Mouse (Mus musculus) limb, embryonic 13.5 days (tissue): ENCODE data around the gene Wdr13. TPM values are rescaled to one million over a fixed set of nuclear protein-coding genes. Genes with fewer than 3 reads are reported as not detected.

Experiments used
- ATAC-seq: fragments of 200-750 bp; cut with Nextera tagmentation; 2 replicates; pipeline ENCODE4 v1.8.0; 2017; ENCODE audit warnings: low read depth, moderate number of reproducible peaks, moderate TSS enrichment; ENCODE audit not compliant: low FRiP score
- H3K27ac ChIP-seq: fragments of 300-500 bp; sonication (generic); 2 replicates; pipeline ENCODE4 v1.5.1; 2015; ENCODE audit warnings: inconsistent platforms, mild to moderate bottlenecking, moderate library complexity
- H3K27me3 ChIP-seq: fragments of 300-500 bp; sonication (generic); 2 replicates; pipeline ENCODE4 v1.6.1; 2015; ENCODE audit warnings: mild to moderate bottlenecking, inconsistent platforms
- H3K36me3 ChIP-seq: fragments of 300-500 bp; sonication (generic); 2 replicates; pipeline ENCODE4 v1.6.1; 2015; ENCODE audit warnings: inconsistent platforms, mild to moderate bottlenecking, moderate library complexity
- H3K4me1 ChIP-seq: fragments of 300-500 bp; sonication (generic); 2 replicates; pipeline ENCODE4 v1.6.1; 2015; ENCODE audit warnings: inconsistent platforms
- H3K4me2 ChIP-seq: fragments of 300-500 bp; sonication (generic); replicated peaks from 2 replicates; pipeline ENCODE4 v1.6.1; 2015; ENCODE audit warnings: inconsistent platforms, mild to moderate bottlenecking, moderate library complexity
- H3K4me3 ChIP-seq: fragments of 300-500 bp; sonication (generic); 2 replicates; pipeline ENCODE4 v1.5.1; 2015; ENCODE audit warnings: moderate library complexity, mild to moderate bottlenecking, inconsistent platforms
- H3K9ac ChIP-seq: fragments of 300-500 bp; sonication (generic); 2 replicates; pipeline ENCODE4 v1.6.1; 2015; ENCODE audit warnings: mild to moderate bottlenecking, inconsistent platforms
- H3K9me3 ChIP-seq: fragments of 300-500 bp; sonication (generic); 2 replicates; pipeline ENCODE4 v1.6.1; 2016; ENCODE audit warnings: inconsistent platforms
- WGBS: fragments of 180-500 bp; shearing (Covaris S2); methylation state at CpG from one replicate; pipeline ENCODE4 v1.1.7; 2015; 5-methylcytosine and 5-hydroxymethylcytosine counted together
- polyA plus RNA-seq: library from polyadenylated mRNA; unstranded; fragments of >200 nt; fragmentation: Nextera tagmentation; extraction: Ambion mirVana; gene quantifications from 2 replicates; pipeline ENCODE4 v1.2.1, GENCODE M21; 2015

The Wdr13 gene
- polyA plus RNA-seq, 1 experiment from 2014 or later = 20.1 TPM

DNA sequence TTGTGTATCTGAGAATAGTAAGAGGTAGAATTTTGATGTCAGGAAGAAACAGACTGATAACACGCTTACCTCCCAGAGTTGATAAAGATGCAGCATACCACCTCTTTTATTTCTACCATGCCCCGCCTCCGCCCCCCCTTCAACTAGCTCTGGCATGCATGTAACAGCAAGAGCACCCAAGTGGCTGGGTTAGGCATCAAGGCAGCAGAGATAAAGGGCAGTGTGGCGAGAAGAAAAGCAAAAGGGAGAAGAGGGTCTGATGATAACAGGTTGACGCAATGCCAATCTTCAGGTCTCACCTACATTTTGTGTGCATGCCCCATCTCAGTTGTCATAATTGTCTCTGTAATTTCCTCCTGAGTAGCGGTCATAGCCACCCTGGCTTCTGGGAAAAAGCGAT is 10.3 kb upstream of the Wdr13 start:
- H3K9ac ChIP-seq = no peak overlapping the region
- 85% methylated on average over 7 of the region's 7 CpGs for WGBS
- H3K27ac ChIP-seq = no peak overlapping the region
- no peak for ATAC-seq
- 0 out of 2 replicates have a peak overlapping the region, but pooled peaks have one; percentile 11 for H3K4me2 ChIP-seq
- H3K4me1 ChIP-seq = peaks cover 13% of the 10 kb centered on the region
- H3K9me3 ChIP-seq = no peaks in the 10 kb centered on the region
- no peak overlapping the region for H3K4me3 ChIP-seq
- H3K36me3 ChIP-seq = peaks cover 32% of the 10 kb centered on the region
- no peaks in the 10 kb centered on the region for H3K27me3 ChIP-seq

DNA sequence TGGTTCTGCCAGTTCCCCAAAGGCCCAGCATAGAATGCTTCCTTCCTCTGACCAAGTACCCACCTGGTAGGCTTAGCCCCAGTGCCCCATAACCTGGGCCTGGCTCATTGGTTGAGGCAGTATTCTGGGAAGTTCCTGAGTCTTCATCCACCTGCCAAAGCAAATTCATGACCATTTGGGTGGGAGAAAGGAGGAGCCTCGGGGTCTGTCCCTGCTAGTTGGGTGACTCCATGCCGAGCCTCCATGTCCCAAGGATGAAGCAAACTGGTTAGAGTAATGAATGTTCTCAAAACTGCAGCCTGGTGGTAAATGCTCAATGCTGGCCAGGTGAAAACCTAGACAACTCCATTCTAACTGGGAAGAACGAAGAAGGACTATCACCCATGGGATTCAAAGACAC is 8.4 kb upstream of the Wdr13 start:
- Histone ChIP-seq H3K9ac (no peak overlapping the region), H3K36me3 (peaks cover 32% of the 10 kb centered on the region), H3K4me3 (no peak overlapping the region), H3K27me3 (no peaks in the 10 kb centered on the region), H3K27ac (no peak overlapping the region), H3K9me3 (no peaks in the 10 kb centered on the region), H3K4me2 (no peak overlapping the region), H3K4me1 (peaks cover 13% of the 10 kb centered on the region)
- 73% methylated on average over 3 of the region's 3 CpGs for WGBS
- ATAC-seq = no peak

DNA sequence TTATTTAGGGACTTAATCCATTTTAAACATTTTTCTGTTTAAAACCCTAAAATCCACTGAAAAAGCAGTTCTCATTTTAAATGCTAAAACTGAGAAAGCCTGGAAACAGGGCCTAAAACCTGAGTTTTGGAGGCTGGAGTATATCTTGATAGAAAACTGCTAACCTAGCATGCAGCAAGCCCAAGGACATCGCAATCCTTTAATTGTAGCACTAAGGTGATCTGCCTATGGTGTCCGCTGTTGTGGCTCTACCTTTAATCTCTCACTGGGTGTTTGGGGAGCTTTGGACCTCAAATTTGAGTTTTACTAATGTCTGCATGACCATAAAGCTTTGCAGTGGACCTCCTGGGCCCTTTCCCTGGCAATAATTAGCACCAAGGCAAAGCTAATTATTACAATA is 7.8 kb upstream of the Wdr13 start:
- Histone ChIP-seq H3K27ac (no peak overlapping the region), H3K36me3 (peaks cover 32% of the 10 kb centered on the region), H3K4me3 (no peak overlapping the region), H3K4me1 (peaks cover 13% of the 10 kb centered on the region), H3K9me3 (no peaks in the 10 kb centered on the region), H3K4me2 (no peak overlapping the region), H3K9ac (no peak overlapping the region), H3K27me3 (no peaks in the 10 kb centered on the region)
- no peak for ATAC-seq
- WGBS = 86% methylated on average over 2 of the region's 2 CpGs

DNA sequence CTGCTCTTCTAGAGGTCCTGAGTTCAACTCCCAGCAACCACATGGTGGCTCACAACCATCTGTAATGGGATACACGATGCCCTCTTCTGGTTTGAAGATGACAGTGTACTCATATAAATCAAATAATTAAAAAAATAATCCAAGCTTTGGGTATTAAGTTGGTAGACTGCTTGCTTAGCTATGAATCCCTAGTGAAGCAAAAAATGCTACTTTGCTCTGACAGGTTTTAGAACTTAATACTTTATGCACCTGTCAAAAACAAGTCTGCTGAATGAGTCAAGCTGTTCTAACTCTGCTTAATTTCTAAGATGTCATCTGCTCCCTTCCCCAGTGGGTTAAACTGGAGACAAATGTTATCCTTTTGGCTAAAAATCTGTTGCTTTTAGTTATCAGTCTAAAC is 6.8 kb upstream of the Wdr13 start:
- no peak for ATAC-seq
- H3K4me1 ChIP-seq = peaks cover 13% of the 10 kb centered on the region
- WGBS = 58% methylated on average over 1 of the region's 1 CpGs

DNA sequence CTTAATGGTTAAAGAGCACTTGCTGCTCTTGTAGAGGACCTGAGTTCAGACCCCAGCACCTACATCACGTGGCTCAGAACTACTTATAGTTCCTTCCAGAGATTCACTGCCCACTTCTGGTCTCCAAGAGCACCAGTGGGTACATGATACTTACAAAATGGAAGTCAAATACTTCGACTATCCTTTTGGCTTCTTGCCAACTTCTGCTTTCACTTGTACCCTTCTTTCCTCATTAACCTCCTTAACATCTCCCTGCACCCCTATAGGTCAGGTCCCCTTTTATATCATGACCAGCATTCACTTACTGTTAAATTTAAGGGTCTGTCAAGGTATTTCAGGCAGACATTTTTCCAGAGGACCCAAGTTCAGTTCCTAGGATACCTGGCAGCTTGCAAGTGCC is 3.2 kb upstream of the Wdr13 start:
- 60% methylated on average over 2 of the region's 2 CpGs for WGBS
- Histone ChIP-seq H3K27ac (no peak overlapping the region), H3K4me1 (no peaks in the 10 kb centered on the region), H3K27me3 (no peaks in the 10 kb centered on the region), H3K9ac (no peak overlapping the region), H3K9me3 (no peaks in the 10 kb centered on the region), H3K4me2 (no peak overlapping the region), H3K36me3 (peaks cover 6% of the 10 kb centered on the region; the same call in 1 of the 2 replicates), H3K4me3 (no peak overlapping the region)
- ATAC-seq = no peak

More for the DNA sequence above, 6.8 kb upstream of the Wdr13 start:
- no peak overlapping the region for H3K4me2 ChIP-seq
- no peak overlapping the region for H3K4me3 ChIP-seq
- no peaks in the 10 kb centered on the region for H3K27me3 ChIP-seq
- peaks cover 32% of the 10 kb centered on the region for H3K36me3 ChIP-seq
- H3K9ac ChIP-seq = no peak overlapping the region
- H3K27ac ChIP-seq = no peak overlapping the region
- no peaks in the 10 kb centered on the region for H3K9me3 ChIP-seq

DNA sequence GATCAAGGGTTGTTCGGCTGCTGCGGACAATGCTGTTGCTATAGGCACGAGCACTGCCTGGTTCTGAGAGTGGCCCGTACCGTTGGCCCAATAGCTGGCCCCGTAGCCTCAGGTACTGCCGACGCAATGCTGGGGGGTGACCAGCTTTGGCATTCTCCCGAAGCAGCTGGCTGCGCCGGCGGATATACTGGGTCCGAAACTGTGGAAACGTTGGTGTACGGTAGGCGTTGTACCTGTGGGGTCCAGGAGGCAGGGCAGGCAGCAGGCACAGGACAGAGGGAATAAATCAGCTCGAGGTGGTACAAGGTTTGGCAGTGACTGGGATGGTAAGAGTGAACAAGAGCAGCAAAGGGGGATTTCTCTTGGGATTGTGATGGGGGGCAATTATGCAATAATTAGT is 1.3 kb downstream of the Wdr13 start:
- Histone ChIP-seq H3K36me3 (peaks cover 16% of the 10 kb centered on the region), H3K4me1 (no peaks in the 10 kb centered on the region), H3K9ac (no peak overlapping the region), H3K4me2 (peak overlapping the region; percentile 60), H3K27ac (no peak overlapping the region), H3K4me3 (peak overlapping the region; percentile 56), H3K9me3 (no peaks in the 10 kb centered on the region; the same call in 1 of the 2 replicates), H3K27me3 (no peaks in the 10 kb centered on the region)
- no peak for ATAC-seq
- WGBS = 90% methylated on average over 17 of the region's 17 CpGs

DNA sequence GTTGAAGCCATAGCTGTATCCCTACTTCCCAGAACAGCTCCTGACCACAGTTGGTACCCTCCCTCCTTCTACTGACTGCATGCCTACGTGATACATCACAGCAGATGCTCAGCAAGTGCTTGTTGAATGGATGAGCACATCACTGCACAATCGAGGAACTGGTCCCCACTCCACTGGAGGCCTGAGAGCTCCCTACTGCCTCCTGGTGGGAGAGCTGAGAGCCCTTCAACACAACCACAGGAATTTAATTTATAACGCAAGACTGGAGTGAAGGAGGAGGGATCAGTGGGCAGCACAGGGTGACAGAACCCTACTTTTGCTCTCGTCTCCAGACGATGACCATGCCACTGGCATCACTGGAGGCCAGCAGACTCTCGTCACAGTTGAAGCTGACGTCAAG is 7.5 kb downstream of the Wdr13 start:
- Histone ChIP-seq H3K36me3 (peaks cover 25% of the 10 kb centered on the region), H3K27me3 (no peaks in the 10 kb centered on the region), H3K9me3 (no peaks in the 10 kb centered on the region; the same call in 1 of the 2 replicates), H3K4me2 (no peak overlapping the region), H3K27ac (no peak overlapping the region), H3K9ac (no peak overlapping the region), H3K4me1 (no peaks in the 10 kb centered on the region), H3K4me3 (no peak overlapping the region)
- WGBS = 81% methylated on average over 7 of the region's 7 CpGs
- no peak for ATAC-seq

DNA sequence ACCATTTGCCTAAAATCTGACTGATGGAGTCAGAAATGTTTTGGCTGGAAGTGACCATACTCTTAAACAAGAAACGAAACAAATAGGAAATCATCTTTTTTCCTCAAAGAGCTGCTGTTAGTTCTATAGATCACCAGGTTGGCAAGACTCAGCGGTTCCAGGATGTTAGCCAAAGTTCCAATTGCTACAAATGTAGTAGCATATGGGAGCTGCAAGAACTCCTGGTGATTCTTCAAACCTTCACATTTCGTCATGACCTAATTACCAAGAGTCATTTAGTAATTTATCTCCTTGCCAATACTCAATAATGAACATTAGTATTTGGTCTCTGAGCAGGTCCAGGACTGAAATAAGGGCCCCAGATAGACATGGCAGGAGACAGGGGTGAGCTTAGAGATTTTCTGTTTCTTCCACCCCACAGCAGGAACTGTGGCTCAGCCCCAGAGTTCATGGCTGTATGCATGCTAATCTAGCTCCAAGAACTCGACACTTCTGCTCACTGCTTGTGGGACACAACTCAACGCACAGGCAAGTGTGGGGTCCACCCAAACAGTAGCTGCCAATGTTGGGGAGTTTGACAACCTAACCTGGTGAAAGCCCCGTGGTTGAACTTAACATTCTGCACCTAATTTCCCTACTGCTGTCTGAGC is 8.7 kb downstream of the Wdr13 start:
- Histone ChIP-seq H3K4me1 (no peaks in the 10 kb centered on the region), H3K9me3 (no peaks in the 10 kb centered on the region; the same call in 1 of the 2 replicates), H3K36me3 (peaks cover 24% of the 10 kb centered on the region), H3K27me3 (no peaks in the 10 kb centered on the region), H3K4me3 (no peak overlapping the region), H3K9ac (no peak overlapping the region), H3K4me2 (no peak overlapping the region), H3K27ac (no peak overlapping the region)
- 81% methylated on average over 6 of the region's 6 CpGs for WGBS
- no peak for ATAC-seq

DNA sequence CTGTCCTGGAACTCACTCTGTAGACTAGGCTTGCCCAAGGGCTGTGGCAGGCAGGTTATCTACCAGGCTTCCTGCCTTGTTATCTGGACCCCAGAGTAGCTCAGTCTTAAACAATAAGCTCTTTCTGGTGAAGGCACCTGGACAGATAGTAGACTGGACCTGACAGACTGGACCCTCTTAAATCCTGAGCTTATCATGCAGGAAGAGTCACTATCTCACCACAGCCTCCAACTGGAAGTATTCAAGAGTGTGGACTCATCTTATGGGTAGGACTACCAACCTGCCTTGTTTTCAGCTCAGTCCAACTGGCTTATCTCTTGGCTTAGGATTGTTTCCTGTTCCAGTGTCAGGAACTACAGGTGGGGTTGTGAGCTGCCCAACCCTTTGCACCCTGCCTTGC is 15.4 kb downstream of the Wdr13 start:
- no peaks in the 10 kb centered on the region for H3K4me1 ChIP-seq
- H3K4me2 ChIP-seq = no peak overlapping the region
- no peak overlapping the region for H3K4me3 ChIP-seq
- H3K36me3 ChIP-seq = no peaks in the 10 kb centered on the region
- no peak for ATAC-seq
- H3K9me3 ChIP-seq = no peaks in the 10 kb centered on the region
- no peaks in the 10 kb centered on the region for H3K27me3 ChIP-seq
- no peak overlapping the region for H3K27ac ChIP-seq
- H3K9ac ChIP-seq = no peak overlapping the region

DNA sequence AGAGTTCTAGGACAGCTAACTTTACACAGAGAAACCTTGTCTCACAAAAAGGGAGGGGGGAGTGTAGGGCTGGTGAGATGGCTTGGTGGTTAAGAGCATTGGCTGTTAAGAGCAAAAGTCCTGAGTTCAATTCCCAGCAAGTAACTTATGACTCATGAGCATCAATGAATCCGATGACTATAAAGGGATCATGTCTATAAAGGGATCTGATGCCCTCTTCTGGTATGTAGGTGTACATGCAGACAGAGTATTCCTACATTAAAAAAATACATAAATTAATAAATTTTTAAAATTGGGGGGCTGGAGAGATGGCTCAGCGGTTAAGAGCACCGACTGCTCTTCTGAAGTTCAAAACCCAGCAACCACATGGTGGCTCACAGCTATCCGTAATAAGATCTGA is 17.4 kb downstream of the Wdr13 start:
- no peak for ATAC-seq
- H3K4me2 ChIP-seq = no peak overlapping the region
- 71% methylated on average over 4 of the region's 4 CpGs for WGBS

DNA sequence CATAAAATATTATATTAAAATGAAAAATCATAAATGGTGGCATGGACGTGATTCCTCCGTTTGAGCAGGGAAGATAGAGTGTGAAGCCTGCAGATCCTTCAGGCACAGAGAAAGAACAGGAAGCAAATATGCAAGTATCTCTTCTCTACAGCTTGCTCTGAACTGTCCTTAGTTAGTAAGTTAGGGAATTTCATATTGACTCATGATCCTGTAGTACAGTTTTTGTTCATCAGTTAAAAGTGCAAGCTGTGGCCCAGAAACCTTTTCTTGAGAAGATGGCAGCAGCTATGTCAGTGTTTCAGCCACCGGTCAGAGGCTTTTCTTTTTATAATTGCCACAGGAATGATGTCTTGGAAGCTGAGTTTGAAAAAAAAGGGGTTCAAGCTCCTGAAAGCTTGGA is 27.7 kb downstream of the Wdr13 start:
- 93% methylated on average over 3 of the region's 3 CpGs for WGBS
- Histone ChIP-seq H3K36me3 (no peaks in the 10 kb centered on the region), H3K9ac (no peak overlapping the region), H3K4me1 (0 out of 2 replicates have a peak, but pooled peaks cover 5% of the 10 kb centered on the region), H3K9me3 (no peaks in the 10 kb centered on the region), H3K27ac (no peak overlapping the region), H3K4me2 (no peak overlapping the region), H3K27me3 (no peaks in the 10 kb centered on the region), H3K4me3 (no peak overlapping the region)
- no peak for ATAC-seq

More for the DNA sequence above, 17.4 kb downstream of the Wdr13 start:
- no peaks in the 10 kb centered on the region for H3K36me3 ChIP-seq
- H3K27me3 ChIP-seq = no peaks in the 10 kb centered on the region
- H3K9ac ChIP-seq = no peak overlapping the region
- H3K27ac ChIP-seq = no peak overlapping the region
- no peak overlapping the region for H3K4me3 ChIP-seq
- H3K9me3 ChIP-seq = no peaks in the 10 kb centered on the region
- H3K4me1 ChIP-seq = no peaks in the 10 kb centered on the region

DNA sequence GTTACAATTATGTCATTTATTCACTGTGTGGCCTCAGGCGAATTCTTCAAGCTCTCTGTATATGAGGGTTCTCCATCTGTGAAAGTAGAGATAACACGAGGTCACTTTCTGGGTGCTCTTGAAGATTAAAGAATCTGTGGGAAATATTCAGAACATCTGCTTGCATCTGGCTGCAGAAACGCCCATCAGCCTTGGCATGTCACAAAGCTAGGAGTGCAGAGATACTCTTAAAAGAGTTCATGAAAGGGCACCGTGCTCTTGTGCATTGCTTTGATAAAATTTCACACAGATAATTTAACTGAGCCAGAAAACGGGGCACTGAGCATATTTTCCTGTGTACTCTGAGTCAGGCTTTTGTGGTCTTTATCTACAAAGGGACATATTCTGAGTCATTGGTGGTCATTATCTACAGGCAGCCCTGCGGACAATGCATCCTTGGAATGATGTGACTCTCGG is 30.5 kb downstream of the Wdr13 start:
- Histone ChIP-seq H3K4me2 (no peak overlapping the region), H3K27me3 (no peaks in the 10 kb centered on the region), H3K4me3 (no peak overlapping the region), H3K27ac (no peak overlapping the region), H3K4me1 (0 out of 2 replicates have a peak, but pooled peaks cover 5% of the 10 kb centered on the region), H3K9me3 (no peaks in the 10 kb centered on the region), H3K9ac (no peak overlapping the region), H3K36me3 (no peaks in the 10 kb centered on the region)
- no peak for ATAC-seq
- 63% methylated on average over 7 of the region's 7 CpGs for WGBS

DNA sequence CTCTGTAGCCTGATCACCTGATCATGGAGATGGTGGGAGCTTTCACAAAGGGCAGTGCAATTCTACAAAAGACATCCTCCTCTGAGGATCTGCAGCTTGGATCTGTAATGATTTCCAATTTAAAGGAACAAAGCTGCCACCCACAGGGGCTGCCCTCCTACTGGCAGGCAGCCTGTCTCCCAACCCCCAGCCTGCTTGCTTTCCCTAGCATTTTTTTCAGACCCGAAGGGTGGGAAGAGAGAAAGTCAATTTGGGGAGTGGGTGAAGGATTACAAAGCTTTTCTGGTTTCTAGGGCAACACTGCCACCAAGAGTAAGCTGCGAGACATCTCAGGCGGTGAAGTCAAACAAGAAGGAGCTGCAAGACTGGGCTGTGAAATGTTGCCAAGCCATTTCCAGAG is 31.7 kb downstream of the Wdr13 start:
- no peak; the same call in 1 of the 2 replicates for ATAC-seq

More for the DNA sequence above, 31.7 kb downstream of the Wdr13 start:
- H3K9me3 ChIP-seq = no peaks in the 10 kb centered on the region
- H3K4me3 ChIP-seq = no peak overlapping the region
- no peaks in the 10 kb centered on the region for H3K27me3 ChIP-seq
- WGBS = 19% methylated on average over 3 of the region's 3 CpGs
- H3K4me1 ChIP-seq = 0 out of 2 replicates have a peak, but pooled peaks cover 5% of the 10 kb centered on the region
- H3K9ac ChIP-seq = no peak overlapping the region
- no peak overlapping the region for H3K4me2 ChIP-seq
- H3K27ac ChIP-seq = no peak overlapping the region
- H3K36me3 ChIP-seq = no peaks in the 10 kb centered on the region
